Mouse (Mus musculus): ENCODE data around the gene Itga5. TPM values are rescaled to one million over a fixed set of nuclear protein-coding genes. Genes with fewer than 3 reads are reported as not detected.
A peak's percentile ranks its signal among the peaks of the same experiment; 100 is the strongest.

Gene Itga5
- polyA plus RNA-seq, 1 experiment from 2014 or later = 40.3 TPM

- Histone ChIP-seq H3K4me2 (ENCODE audit: low read depth, low read length) (peak overlapping the region; percentile 42), H3K27me3 (replicated peaks; ENCODE audit: control insufficient read depth, insufficient read depth, low read length) (no peaks in the 10 kb centered on the region), H3K27ac (ENCODE audit: low read length) (no peak overlapping the region), H3K9ac (ENCODE audit: low read depth, low read length) (peak overlapping the region; percentile 44), H3K4me3 (ENCODE audit: low read length) (0 out of 2 replicates have a peak overlapping the region, but pooled peaks have one; percentile 6), H3K4me1 (ENCODE audit: control insufficient read depth, insufficient read depth, low read length) (peaks cover 38% of the 10 kb centered on the region), H3K9me3 (ENCODE audit: control insufficient read depth, low read length) (no peaks in the 10 kb centered on the region), H3K36me3 (ENCODE audit: control insufficient read depth, insufficient read depth, low read length) (no peaks in the 10 kb centered on the region)
- no peak for ATAC-seq
- WGBS = 68% methylated on average over 26 of the region's 26 CpGs
These were observed 57.5 kb downstream of the Itga5 start for GRCm38 (mm10) chr15:103308876-103309580.

GRCm38 (mm10) chr15:103308056-103308875 lies 58.3 kb downstream of the Itga5 start:
- no peak for ATAC-seq
- Histone ChIP-seq H3K9ac (ENCODE audit: low read depth, low read length) (peak overlapping the region; percentile 44), H3K36me3 (ENCODE audit: control insufficient read depth, insufficient read depth, low read length) (no peaks in the 10 kb centered on the region), H3K27ac (ENCODE audit: low read length) (no peak overlapping the region), H3K27me3 (replicated peaks; ENCODE audit: control insufficient read depth, insufficient read depth, low read length) (no peaks in the 10 kb centered on the region), H3K4me2 (ENCODE audit: low read depth, low read length) (peak overlapping the region; percentile 42), H3K9me3 (ENCODE audit: control insufficient read depth, low read length) (no peaks in the 10 kb centered on the region), H3K4me1 (ENCODE audit: control insufficient read depth, insufficient read depth, low read length) (peaks cover 43% of the 10 kb centered on the region), H3K4me3 (ENCODE audit: low read length) (0 out of 2 replicates have a peak overlapping the region, but pooled peaks have one; percentile 6)
- WGBS = 36% methylated on average over 28 of the region's 28 CpGs

DNA sequence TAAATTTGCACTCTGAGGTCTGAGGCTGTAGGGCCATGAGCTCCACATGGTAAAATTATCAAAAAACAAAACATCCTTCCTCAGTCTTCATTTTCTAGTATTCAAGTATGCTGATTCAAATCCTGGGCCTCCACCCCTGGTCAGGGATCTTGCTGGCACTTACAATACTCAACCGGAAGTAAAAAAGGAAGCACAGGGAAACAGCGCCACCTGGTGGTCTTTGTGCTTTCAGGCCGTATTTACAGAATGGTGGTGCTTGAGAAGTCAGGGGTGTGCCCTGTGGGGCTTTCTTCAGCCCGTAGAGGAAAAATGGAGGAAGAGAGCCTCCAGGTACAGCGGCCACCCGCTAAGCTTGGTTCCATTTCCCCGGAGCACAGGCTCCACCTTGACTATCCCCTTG lies 59.4 kb downstream of the Itga5 start:
- H3K27ac ChIP-seq (ENCODE audit: low read length) = peak overlapping the region; percentile 99
- no peak; the same call in 1 of the 2 replicates for ATAC-seq
- H3K9ac ChIP-seq (ENCODE audit: low read depth, low read length) = peak overlapping the region; percentile 52
- H3K4me2 ChIP-seq (ENCODE audit: low read depth, low read length) = no peak overlapping the region; the same call in 1 of the 2 replicates
- H3K4me1 ChIP-seq (ENCODE audit: control insufficient read depth, insufficient read depth, low read length) = peaks cover 54% of the 10 kb centered on the region
- no peaks in the 10 kb centered on the region for H3K36me3 ChIP-seq (ENCODE audit: control insufficient read depth, insufficient read depth, low read length)
- no peaks in the 10 kb centered on the region for H3K27me3 ChIP-seq (replicated peaks; ENCODE audit: control insufficient read depth, insufficient read depth, low read length)
- H3K4me3 ChIP-seq (ENCODE audit: low read length) = no peak overlapping the region
- H3K9me3 ChIP-seq (ENCODE audit: control insufficient read depth, low read length) = no peaks in the 10 kb centered on the region
- 4% methylated on average over 7 of the region's 7 CpGs for WGBS

DNA sequence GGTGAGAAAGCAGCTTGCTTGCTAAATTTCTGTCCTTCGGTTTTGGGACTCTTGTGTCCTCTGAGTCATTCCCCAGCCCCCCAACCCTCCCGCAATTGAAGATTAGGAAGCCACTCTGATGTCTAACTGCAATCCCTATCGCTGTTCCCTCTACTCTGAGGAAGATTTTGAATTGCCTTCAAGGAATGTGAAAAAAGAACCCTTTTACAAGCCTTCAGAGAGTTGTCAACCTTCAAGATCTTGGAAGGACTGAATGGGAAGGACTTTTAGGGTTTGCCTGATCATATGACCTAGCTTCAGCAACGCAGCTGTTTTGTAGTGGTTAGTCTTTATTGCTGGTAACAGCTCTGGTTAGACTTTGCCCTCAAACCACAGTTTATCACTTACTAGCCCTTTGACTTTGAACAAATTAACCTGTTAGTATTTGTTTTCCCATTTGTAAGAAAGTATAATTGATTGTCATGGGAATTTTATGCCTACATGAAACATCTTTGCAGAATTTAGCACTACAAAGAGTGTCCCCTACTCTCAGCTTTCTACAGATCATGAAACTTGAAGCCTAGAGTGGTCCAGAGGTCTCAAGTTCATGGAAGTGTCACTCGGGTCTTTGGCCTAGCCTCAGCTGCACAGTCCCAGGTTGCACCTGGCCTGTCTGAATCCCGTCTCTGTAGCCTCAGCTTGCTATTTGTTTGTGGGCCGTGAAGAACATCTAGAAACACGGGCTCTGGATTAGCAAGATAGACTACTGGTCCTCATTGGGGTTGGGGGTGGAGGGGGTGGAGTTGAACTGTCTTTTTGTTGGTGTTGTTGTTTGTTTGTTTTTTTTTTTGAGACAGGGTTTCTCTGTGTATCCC lies 60.5 kb downstream of the Itga5 start:
- H3K36me3 ChIP-seq (ENCODE audit: control insufficient read depth, insufficient read depth, low read length) = no peaks in the 10 kb centered on the region
- peak overlapping the region; percentile 79 for H3K9ac ChIP-seq (ENCODE audit: low read depth, low read length)
- H3K4me2 ChIP-seq (ENCODE audit: low read depth, low read length) = peak overlapping the region; percentile 84
- H3K27ac ChIP-seq (ENCODE audit: low read length) = peak overlapping the region; percentile 99
- no peaks in the 10 kb centered on the region for H3K27me3 ChIP-seq (replicated peaks; ENCODE audit: control insufficient read depth, insufficient read depth, low read length)
- peak; percentile 34 for ATAC-seq
- no peaks in the 10 kb centered on the region for H3K9me3 ChIP-seq (ENCODE audit: control insufficient read depth, low read length)
- peaks cover 61% of the 10 kb centered on the region for H3K4me1 ChIP-seq (ENCODE audit: control insufficient read depth, insufficient read depth, low read length)
- peak overlapping the region; percentile 56 for H3K4me3 ChIP-seq (ENCODE audit: low read length)
- 25% methylated on average over 8 of the region's 8 CpGs for WGBS

DNA sequence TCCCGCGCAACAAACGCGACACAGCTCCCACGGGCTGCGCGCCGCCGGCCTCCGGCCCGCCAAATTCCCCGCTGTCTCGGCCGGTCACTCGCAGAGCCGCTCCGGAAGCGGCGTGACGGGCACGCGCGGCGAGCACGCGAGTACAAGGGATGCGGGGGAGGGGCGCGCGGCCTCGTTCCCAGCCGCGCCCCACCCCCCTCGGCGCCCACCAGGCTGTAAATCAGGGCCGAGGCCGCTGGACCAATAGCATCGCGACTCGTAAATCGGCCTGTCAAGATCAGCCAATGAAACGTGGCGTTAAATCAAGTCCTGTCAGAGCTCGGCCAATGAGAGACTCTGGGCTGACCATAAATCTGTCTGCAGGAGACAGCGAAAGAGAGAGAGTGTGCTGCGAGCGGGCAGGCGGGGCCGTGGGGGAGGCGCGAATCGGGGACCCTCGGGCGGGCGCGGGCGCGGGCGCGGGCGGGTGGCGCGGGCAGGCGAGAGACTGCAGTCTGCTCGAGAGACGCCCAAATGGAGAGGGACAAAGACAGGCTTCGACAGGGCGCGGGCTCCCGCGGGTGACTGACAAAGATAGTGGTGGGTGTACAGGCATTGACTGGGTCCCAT lies 61.4 kb downstream of the Itga5 start:
- H3K4me3 ChIP-seq (ENCODE audit: low read length) = peak overlapping the region; percentile 56
- H3K4me2 ChIP-seq (ENCODE audit: low read depth, low read length) = peak overlapping the region; percentile 90
- ATAC-seq = peak; percentile 93
- no peaks in the 10 kb centered on the region for H3K36me3 ChIP-seq (ENCODE audit: control insufficient read depth, insufficient read depth, low read length)
- H3K9me3 ChIP-seq (ENCODE audit: control insufficient read depth, low read length) = no peaks in the 10 kb centered on the region
- peak overlapping the region; percentile 81 for H3K9ac ChIP-seq (ENCODE audit: low read depth, low read length)
- H3K4me1 ChIP-seq (ENCODE audit: control insufficient read depth, insufficient read depth, low read length) = peaks cover 69% of the 10 kb centered on the region
- under 1% methylated on average over 71 of the region's 71 CpGs for WGBS
- peak overlapping the region; percentile 99 for H3K27ac ChIP-seq (ENCODE audit: low read length)
- no peaks in the 10 kb centered on the region for H3K27me3 ChIP-seq (replicated peaks; ENCODE audit: control insufficient read depth, insufficient read depth, low read length)

GRCm38 (mm10) chr15:103304616-103304969 lies 62.0 kb downstream of the Itga5 start:
- no peaks in the 10 kb centered on the region for H3K36me3 ChIP-seq (ENCODE audit: control insufficient read depth, insufficient read depth, low read length)
- 2% methylated on average over 9 of the region's 9 CpGs for WGBS
- H3K4me1 ChIP-seq (ENCODE audit: control insufficient read depth, insufficient read depth, low read length) = peaks cover 75% of the 10 kb centered on the region

GRCm38 (mm10) chr15:103303916-103304615 lies 62.5 kb downstream of the Itga5 start:
- peaks cover 78% of the 10 kb centered on the region for H3K4me1 ChIP-seq (ENCODE audit: control insufficient read depth, insufficient read depth, low read length)
- peak overlapping the region; percentile 90 for H3K4me2 ChIP-seq (ENCODE audit: low read depth, low read length)
- H3K4me3 ChIP-seq (ENCODE audit: low read length) = peak overlapping the region; percentile 56
- H3K27me3 ChIP-seq (replicated peaks; ENCODE audit: control insufficient read depth, insufficient read depth, low read length) = no peaks in the 10 kb centered on the region
- WGBS = 14% methylated on average over 8 of the region's 8 CpGs
- no peaks in the 10 kb centered on the region for H3K36me3 ChIP-seq (ENCODE audit: control insufficient read depth, insufficient read depth, low read length)
- ATAC-seq = no peak
- peak overlapping the region; percentile 90 for H3K27ac ChIP-seq (ENCODE audit: low read length)
- peak overlapping the region; percentile 81 for H3K9ac ChIP-seq (ENCODE audit: low read depth, low read length)
- no peaks in the 10 kb centered on the region for H3K9me3 ChIP-seq (ENCODE audit: control insufficient read depth, low read length)

More at GRCm38 (mm10) chr15:103304616-103304969, 62.0 kb downstream of the Itga5 start:
- no peak for ATAC-seq
- no peaks in the 10 kb centered on the region for H3K27me3 ChIP-seq (replicated peaks; ENCODE audit: control insufficient read depth, insufficient read depth, low read length)
- H3K4me2 ChIP-seq (ENCODE audit: low read depth, low read length) = peak overlapping the region; percentile 90
- H3K27ac ChIP-seq (ENCODE audit: low read length) = peak overlapping the region; percentile 90
- peak overlapping the region; percentile 81 for H3K9ac ChIP-seq (ENCODE audit: low read depth, low read length)
- peak overlapping the region; percentile 56 for H3K4me3 ChIP-seq (ENCODE audit: low read length)
- no peaks in the 10 kb centered on the region for H3K9me3 ChIP-seq (ENCODE audit: control insufficient read depth, low read length)

- no peaks in the 10 kb centered on the region for H3K27me3 ChIP-seq (replicated peaks; ENCODE audit: control insufficient read depth, insufficient read depth, low read length)
- 27% methylated on average over 6 of the region's 6 CpGs for WGBS
- H3K4me3 ChIP-seq (ENCODE audit: low read length) = no peak overlapping the region
- H3K4me2 ChIP-seq (ENCODE audit: low read depth, low read length) = no peak overlapping the region
- H3K4me1 ChIP-seq (ENCODE audit: control insufficient read depth, insufficient read depth, low read length) = peaks cover 67% of the 10 kb centered on the region
- peaks cover 4% of the 10 kb centered on the region; the same call in 1 of the 2 replicates for H3K36me3 ChIP-seq (ENCODE audit: control insufficient read depth, insufficient read depth, low read length)
- ATAC-seq = no peak
- H3K27ac ChIP-seq (ENCODE audit: low read length) = peak overlapping the region; percentile 60; the same call in 1 of the 2 replicates
- peak overlapping the region; percentile 47; the same call in 1 of the 2 replicates for H3K9ac ChIP-seq (ENCODE audit: low read depth, low read length)
- no peaks in the 10 kb centered on the region for H3K9me3 ChIP-seq (ENCODE audit: control insufficient read depth, low read length)
These were observed 64.1 kb downstream of the Itga5 start for GRCm38 (mm10) chr15:103302341-103303021.
